Mouse (Mus musculus) lung, adult 2 months (tissue): ENCODE data around the gene Frem1. TPM values are rescaled to one million over a fixed set of nuclear protein-coding genes. Genes with fewer than 3 reads are reported as not detected.

ENCODE experiments used
- DNase-seq: peaks from one replicate; pipeline ENCODE4 v3.0.0; 2022
- H3K4me1 ChIP-seq: fragments of 200-500 bp; 2 replicates; pipeline ENCODE4 v1.6.1; 2011; ENCODE audit warnings: low read length; ENCODE audit not compliant: control insufficient read depth, insufficient read depth
- H3K4me3 ChIP-seq: fragments of 200-500 bp; replicated peaks from 2 replicates; pipeline ENCODE3; 2011; ENCODE audit warnings: low read depth, mild to moderate bottlenecking, control low read depth, low read length; ENCODE audit errors: extremely low read depth
- CTCF ChIP-seq: fragments of 200-500 bp; IDR thresholded peaks from 2 replicates; pipeline ENCODE4 v1.5.1; 2011; ENCODE audit warnings: mild to moderate bottlenecking, low read length, control low read depth; ENCODE audit not compliant: insufficient read depth
- POLR2A ChIP-seq: fragments of 200-500 bp; IDR thresholded peaks from 2 replicates; pipeline ENCODE4 v1.6.1; 2011; ENCODE audit warnings: low read depth, mild to moderate bottlenecking, control low read depth, low read length, borderline replicate concordance; ENCODE audit errors: extremely low read depth
- WGBS: fragments of 180-500 bp; shearing (Covaris S2); methylation state at CpG from one replicate; pipeline ENCODE4 v1.1.7; 2018; 5-methylcytosine and 5-hydroxymethylcytosine counted together
- polyA plus RNA-seq: library from polyadenylated mRNA; depleted of rRNA; stranded (reverse); fragments of >200 nt; gene quantifications from 2 replicates; pipeline ENCODE4 v1.2.3, GENCODE M21; 2012

Gene Frem1
- polyA plus RNA-seq, 1 experiment = 4.1 TPM

DNA sequence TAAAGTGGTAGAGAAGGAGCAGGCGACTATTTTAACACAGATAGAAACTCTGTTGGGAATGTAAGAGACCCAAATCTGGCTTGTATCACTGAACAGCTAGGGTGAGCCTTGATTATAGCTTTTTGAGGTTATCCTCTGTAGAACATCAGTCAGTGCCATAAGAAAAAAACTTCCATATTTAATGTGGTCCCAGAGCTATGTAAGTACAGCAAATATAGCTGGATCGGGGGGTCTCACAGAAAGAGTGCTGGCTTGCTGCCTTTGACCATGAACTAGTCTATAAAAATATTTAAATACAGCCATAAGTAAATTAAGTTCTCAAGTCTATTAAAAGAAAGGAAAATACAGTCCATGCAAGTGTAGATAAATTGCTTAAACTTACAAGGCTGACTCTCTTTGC lies 171.9 kb downstream of the Frem1 start:
- 89% methylated on average over 2 of the region's 2 CpGs for WGBS
- no peak for DNase-seq
- no peak for TF ChIP-seq CTCF
- no peak for TF ChIP-seq POLR2A

DNA sequence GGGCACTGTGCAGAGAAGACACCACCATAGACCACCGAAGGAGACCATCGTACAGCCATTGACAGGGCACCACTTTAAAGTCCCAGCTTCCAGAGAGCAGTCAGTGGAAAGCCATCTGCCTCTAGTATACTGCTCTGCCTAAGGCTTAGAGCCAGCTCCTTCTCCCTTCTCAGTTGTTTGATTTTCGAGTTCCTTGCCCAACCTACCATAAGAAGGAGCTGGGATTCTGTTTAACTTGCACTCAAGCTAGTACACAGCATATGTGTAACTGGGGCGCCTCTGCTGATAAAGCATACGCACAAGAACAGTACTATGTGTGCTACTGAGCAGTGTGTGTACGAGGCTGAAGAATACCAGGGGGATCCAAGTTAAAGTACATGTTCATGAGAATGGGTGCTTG lies 173.0 kb downstream of the Frem1 start:
- 58% methylated on average over 6 of the region's 6 CpGs for WGBS
- no peak overlapping the region for H3K4me3 ChIP-seq
- DNase-seq = no peak
- TF ChIP-seq POLR2A (no peak), CTCF (no peak)
- no peaks in the 10 kb centered on the region for H3K4me1 ChIP-seq

More for the DNA sequence above, 171.9 kb downstream of the Frem1 start:
- H3K4me1 ChIP-seq = no peaks in the 10 kb centered on the region
- no peak overlapping the region for H3K4me3 ChIP-seq

- H3K4me1 ChIP-seq = no peaks in the 10 kb centered on the region
- no peak for DNase-seq
- 88% methylated on average over 2 of the region's 2 CpGs for WGBS
- H3K4me3 ChIP-seq = no peak overlapping the region
- TF ChIP-seq POLR2A (no peak), CTCF (no peak)
Measured at GRCm38 (mm10) chr4:82876656-82877055, 175.5 kb downstream of the Frem1 start.

- DNase-seq = peak; percentile 13
- 45% methylated on average over 4 of the region's 4 CpGs for WGBS
- Histone ChIP-seq H3K4me1 (no peaks in the 10 kb centered on the region), H3K4me3 (no peak overlapping the region)
- TF ChIP-seq CTCF = no peak
- no peak for TF ChIP-seq POLR2A
Measured at GRCm38 (mm10) chr4:82875532-82875931, 176.6 kb downstream of the Frem1 start.

DNA sequence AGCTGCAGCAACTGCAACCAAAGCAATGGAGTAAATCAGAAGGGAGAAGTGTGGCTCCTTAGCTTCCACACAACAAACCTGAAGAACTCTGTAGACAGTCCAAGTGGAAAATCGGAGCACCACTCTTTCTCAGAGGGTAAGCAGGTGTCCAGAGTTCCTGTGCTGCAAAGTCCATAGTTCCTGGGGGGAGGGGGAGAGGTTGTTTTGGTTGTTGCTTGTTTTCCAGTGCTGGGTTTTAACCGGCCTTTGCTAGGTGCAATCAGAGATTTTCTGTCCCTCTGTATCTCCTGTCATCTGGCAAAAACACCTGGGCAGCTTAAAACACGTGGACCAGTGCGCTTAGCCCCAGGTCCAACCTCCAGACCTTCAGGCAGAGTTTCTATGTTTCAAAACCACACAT lies 177.3 kb downstream of the Frem1 start:
- Histone ChIP-seq H3K4me3 (no peak overlapping the region), H3K4me1 (no peaks in the 10 kb centered on the region)
- TF ChIP-seq POLR2A = no peak
- no peak for TF ChIP-seq CTCF
- DNase-seq = no peak
- 59% methylated on average over 4 of the region's 4 CpGs for WGBS

DNA sequence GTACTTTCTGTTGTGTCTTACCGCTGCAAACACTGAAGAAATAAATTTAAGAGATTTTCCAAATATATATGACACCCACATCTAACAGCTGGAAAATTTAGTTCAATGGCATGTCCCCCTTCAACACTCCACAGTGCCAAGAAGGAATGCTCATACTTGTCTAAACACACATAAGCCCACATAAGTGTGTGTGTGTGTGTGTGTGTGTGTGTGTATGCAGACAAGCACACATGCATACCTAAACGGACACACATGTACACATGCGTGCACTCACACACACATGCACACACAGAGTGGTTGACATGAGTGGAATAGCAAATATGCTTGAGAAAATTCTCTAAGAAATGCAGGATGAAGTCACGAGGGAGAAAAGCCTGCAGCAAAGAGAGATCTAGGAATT lies 179.6 kb downstream of the Frem1 start:
- H3K4me3 ChIP-seq = no peak overlapping the region
- DNase-seq = no peak
- no peaks in the 10 kb centered on the region for H3K4me1 ChIP-seq
- WGBS = 58% methylated on average over 4 of the region's 4 CpGs
- TF ChIP-seq POLR2A (no peak), CTCF (no peak)

GRCm38 (mm10) chr4:82872121-82872520 lies 180.0 kb downstream of the Frem1 start:
- no peak for DNase-seq
- Histone ChIP-seq H3K4me1 (no peaks in the 10 kb centered on the region), H3K4me3 (no peak overlapping the region)
- TF ChIP-seq CTCF (no peak), POLR2A (no peak)
- WGBS = 42% methylated on average over 6 of the region's 6 CpGs

DNA sequence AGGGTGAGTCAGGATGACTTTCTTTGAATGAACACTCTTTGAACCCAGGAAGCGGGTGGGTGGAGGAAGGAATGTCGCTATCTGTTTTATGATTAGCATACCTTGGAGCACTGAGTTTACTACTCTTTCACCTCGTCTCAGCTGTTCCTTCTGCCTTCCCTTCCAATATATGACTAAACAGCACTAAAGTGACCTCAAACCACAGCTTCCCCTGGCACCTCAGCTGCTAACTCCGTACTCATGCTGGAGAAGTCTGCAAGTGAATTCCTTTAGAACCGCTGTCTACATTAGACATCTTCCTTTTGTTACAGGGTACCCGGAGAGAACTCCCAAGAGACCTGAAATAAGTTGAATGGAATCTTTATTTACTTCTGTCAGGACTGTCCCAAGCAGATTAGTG lies 181.2 kb downstream of the Frem1 start:
- Histone ChIP-seq H3K4me3 (no peak overlapping the region), H3K4me1 (no peaks in the 10 kb centered on the region)
- no peak for TF ChIP-seq CTCF
- TF ChIP-seq POLR2A = no peak
- DNase-seq = no peak
- WGBS = 67% methylated on average over 6 of the region's 6 CpGs

GRCm38 (mm10) chr4:82867731-82868445 lies 184.3 kb downstream of the Frem1 start:
- WGBS = 85% methylated on average over 5 of the region's 5 CpGs
- no peaks in the 10 kb centered on the region for H3K4me1 ChIP-seq
- no peak overlapping the region for H3K4me3 ChIP-seq
- TF ChIP-seq CTCF (no peak), POLR2A (no peak)
- DNase-seq = no peak

DNA sequence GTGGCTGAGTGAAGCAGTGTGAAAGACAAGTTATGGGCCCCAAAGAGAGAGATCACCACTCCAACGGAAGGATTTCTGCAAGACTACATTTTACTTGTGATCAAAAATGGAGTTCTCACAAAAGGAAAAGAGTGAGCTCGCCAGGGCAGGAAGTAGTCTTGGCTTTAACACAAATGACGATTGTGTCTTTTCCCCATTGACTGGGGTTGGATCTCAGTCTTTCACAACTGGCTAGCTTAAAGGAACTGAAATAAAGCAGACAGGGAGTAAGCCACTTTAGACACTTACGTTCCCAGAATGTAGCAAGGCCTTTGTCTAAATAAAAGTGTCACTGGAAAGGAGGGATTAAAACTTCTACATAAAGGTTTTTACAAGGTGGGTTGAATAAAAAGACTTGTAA lies 185.0 kb downstream of the Frem1 start:
- no peaks in the 10 kb centered on the region for H3K4me1 ChIP-seq
- DNase-seq = no peak
- whole genome bisulfite sequencing = 38% methylated on average over 4 of the region's 4 CpGs
- no peak for TF ChIP-seq POLR2A
- TF ChIP-seq CTCF = no peak
- H3K4me3 ChIP-seq = no peak overlapping the region

- TF ChIP-seq POLR2A (no peak), CTCF (no peak)
- no peak overlapping the region for H3K4me3 ChIP-seq
- WGBS = 75% methylated on average over 8 of the region's 8 CpGs
- no peak for DNase-seq
- no peaks in the 10 kb centered on the region for H3K4me1 ChIP-seq
Measured at GRCm38 (mm10) chr4:82864974-82865699, 187.0 kb downstream of the Frem1 start.
